Mouse (Mus musculus) megakaryocyte, adult 5-6 weeks (primary cell): ENCODE results near the gene Cep135. TPM values are rescaled to one million over a fixed set of nuclear protein-coding genes. Genes with fewer than 3 reads are reported as not detected.

Experiments used
- ATAC-seq: 2 replicates; pipeline ENCODE4 v1.8.0; 2016; ENCODE audit warnings: mild to moderate bottlenecking, inconsistent platforms; ENCODE audit not compliant: poor library complexity, severe bottlenecking
- total RNA-seq, 2 experiments: library from RNA; stranded (forward) in 1 of 2; stranded (reverse) in 1 of 2; fragments of 153-499, 151-499 nt in 1 of 2; fragments of 221-1000, 200-1000 nt in 1 of 2; gene quantifications; 2 replicates each; pipeline versions ENCODE4 v1.2.3 to v1.2.4; 2015 to 2017

Gene Cep135
- total RNA-seq (2015) (11.0 and 11.2 TPM in 2 replicates), total RNA-seq (2017) (17.6 and 23.2 TPM in 2 replicates)

- ATAC-seq = peak; percentile 96
These were observed at the start of gene Cep135 for GRCm38 (mm10) chr5:76588551-76589283. TSS of gene Cep135 (plus strand) at chr5:76588698.

DNA sequence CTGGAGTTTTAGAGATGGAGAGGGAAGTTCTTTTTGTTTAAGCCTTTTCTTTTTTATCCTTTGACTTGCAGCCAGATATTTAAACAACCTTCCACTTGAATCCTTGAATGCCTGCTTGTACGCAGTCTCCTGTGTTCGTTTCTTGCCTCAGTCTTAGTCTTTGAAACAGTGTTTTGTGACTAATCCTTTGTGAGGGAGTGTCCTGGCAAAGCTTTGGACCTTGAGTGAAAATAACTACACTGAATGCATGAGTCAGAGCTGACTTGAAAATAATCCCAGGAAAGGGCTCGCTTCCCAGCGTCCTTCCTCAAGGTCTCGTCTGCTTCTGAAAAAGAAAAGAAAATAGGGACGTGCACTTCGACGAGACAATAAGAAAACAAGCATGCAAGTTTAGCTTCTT lies 48.3 kb upstream of the Cep135 start:
- no peak for ATAC-seq

GRCm38 (mm10) chr5:76540842-76541241 lies 47.7 kb upstream of the Cep135 start:
- ATAC-seq = no peak

DNA sequence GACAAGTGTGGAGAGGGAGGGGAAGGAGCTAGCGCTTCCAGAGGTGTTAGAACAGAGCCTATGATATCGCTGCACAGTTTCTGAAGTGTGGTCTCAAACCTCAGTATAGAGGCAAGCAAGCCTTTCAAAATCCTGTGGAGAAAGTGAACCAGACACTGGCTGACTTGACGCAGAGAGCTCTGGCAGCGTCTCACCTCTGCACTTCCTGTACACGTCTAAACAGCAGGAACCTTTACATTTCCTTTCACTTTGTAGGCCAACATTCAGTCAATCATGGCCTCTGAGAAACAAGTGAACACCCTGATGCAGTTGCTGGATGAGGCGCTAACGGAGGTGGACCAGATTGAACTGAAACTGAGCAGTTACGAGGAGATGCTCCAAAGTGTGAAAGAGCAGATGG lies 45.3 kb upstream of the Cep135 start:
- ATAC-seq = no peak

DNA sequence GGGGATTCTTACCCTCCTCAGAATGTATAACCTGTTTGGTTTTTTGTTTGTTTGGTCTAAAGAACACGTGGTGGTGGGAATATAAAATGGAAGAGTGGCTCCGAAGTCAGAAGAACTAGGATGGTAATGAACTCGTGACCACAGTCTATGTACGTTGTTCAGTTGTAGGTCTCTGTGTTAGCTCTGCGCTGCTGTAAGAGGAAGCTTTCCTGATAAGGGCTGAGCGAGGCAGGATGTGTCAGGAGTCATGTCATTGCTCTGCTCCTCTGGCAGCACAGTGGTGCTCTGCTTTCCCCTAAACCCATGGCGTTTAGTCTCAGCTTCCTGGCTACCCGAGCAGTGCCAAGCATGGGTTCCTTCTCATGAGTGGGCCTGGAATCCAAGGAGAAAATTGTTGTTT lies 38.1 kb upstream of the Cep135 start:
- no peak for ATAC-seq

- ATAC-seq = peak; percentile 100
These were observed 23.2 kb upstream of the Cep135 start for GRCm38 (mm10) chr5:76565321-76565720.

GRCm38 (mm10) chr5:76574251-76574650 lies 14.2 kb upstream of the Cep135 start:
- no peak for ATAC-seq

- ATAC-seq = no peak
These were observed 11.5 kb upstream of the Cep135 start for GRCm38 (mm10) chr5:76577026-76577425.

DNA sequence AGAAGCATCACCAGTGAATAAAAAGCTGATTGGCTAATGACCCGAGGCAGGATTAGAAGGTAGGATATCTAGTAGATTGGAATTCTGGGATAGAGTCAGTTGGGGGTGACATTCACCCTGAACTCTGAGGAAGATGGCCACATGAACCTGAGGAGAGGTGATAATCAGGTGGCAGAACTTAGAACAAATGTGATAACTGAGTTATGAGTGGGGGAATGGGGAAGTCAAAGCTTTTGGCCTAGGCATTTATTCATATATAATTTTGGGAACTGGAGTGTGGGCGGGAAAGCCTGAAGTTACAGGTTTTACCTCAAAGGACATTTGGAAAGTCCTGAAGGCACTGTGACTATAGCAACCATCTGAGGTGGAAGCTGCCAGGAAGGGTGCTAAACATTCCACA lies 3.1 kb upstream of the Cep135 start:
- no peak for ATAC-seq

DNA sequence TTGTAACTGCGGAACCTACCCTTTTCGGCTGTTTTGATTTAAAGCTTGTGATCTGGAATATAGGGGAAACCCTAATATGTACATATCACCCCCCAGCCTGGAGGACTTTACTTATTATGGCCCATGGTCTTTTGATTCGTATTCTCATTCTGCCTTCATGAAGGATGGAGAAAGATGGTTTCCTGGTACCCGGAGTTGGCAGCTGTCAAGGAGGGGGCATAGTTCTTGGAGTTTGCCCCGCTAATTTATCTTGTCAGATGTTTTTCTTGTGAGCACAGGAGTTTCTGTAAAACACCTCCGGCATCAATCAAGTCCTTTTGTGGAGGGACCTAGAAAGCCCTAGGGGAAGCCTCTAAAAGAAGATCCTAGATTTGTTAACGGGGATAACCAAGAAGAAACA lies 813 bp downstream of the Cep135 start:
- 0 out of 2 replicates have a peak, but pooled peaks have one; percentile 1 for ATAC-seq

DNA sequence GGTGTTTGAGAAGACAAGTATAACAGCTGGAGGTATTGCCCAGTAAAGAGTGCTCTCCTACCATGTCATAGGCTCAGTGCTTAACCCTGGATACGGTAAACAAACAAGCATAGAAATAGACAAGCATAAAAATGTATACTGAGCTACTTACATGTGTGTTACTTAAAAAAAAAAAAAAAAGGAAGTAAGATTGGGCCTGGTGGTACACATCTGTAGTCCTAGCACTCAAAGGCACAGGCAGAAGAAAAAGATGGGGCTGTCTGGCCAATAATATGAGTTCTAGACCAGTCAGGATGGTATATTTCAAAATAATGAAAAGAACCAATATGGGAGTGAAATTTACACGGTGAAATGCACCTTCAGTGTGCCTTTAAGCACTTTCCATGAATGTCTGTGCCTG lies 1.5 kb downstream of the Cep135 start:
- no peak for ATAC-seq

- no peak for ATAC-seq
These were observed 3.4 kb downstream of the Cep135 start for GRCm38 (mm10) chr5:76591885-76592284.

- ATAC-seq = no peak
These were observed 21.3 kb downstream of the Cep135 start for GRCm38 (mm10) chr5:76609702-76610370.

- ATAC-seq = no peak
These were observed 24.5 kb downstream of the Cep135 start for GRCm38 (mm10) chr5:76612867-76613499.

DNA sequence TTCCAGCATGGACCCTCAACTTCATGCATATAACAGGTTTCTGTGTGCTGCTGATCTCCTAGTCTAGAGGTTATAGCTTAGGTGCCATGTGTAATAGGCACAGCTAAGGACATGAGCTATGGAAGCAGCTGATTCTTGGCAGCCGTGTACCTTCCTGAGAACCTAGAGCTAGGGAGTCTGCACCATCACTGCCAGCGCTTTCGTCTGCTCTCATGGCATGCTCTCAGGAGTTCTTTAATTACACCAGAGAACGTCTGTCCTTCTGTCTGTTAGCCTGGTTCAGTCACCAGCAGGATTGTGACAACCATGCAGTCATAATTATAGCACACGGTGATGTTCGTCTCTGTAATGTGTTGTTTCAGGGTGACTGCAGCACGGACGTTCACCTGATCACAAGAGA lies 26.8 kb downstream of the Cep135 start:
- no peak for ATAC-seq

DNA sequence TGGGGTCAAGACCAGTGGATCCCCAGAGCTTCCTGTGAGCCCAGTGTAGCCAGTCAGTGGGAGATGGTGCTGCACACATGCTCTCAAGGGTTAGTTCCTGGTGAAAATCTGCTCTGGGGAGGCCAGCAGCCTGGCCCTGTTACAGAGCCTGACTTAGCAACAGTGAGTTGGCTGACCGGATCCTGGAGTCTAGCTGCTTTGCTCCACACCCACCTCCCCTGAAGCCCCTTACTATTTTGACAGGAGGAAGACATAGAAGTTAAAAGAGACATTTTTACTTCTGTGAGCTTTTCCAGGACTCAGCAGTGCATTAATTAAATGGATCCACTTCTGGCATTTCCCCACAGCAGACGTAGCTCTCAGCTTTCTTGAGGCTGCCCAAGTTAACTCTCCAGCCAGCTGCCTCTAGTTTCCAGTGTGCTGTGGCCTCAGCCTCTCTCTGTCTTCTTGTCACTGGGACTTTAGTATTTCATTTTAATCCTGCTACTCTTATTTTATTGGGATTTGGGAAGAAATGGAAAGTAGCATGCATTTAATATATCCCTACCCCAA lies 27.8 kb downstream of the Cep135 start:
- ATAC-seq = no peak

- no peak for ATAC-seq
These were observed 30.3 kb downstream of the Cep135 start for GRCm38 (mm10) chr5:76618750-76619149.

DNA sequence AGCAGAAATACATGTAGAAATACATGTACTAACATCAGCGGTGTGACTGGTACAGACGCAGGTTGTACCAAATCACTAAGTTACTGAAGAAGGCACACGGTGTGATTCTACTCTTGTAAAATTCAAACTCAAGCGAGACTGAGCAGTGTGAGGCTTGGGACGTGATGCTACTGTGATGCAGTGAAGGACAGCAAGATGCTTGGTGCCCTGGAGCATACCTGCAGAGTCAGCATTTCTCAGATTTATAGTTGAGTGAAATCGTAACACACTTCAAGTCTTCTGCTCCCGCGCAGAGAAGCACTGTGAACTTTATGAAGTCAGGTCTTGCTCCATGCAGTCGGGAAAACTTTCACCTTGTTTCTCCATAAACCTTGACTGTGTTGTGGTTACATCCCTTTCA lies 35.3 kb downstream of the Cep135 start:
- ATAC-seq = no peak

- no peak for ATAC-seq
These were observed 39.3 kb downstream of the Cep135 start for GRCm38 (mm10) chr5:76627770-76628169.

DNA sequence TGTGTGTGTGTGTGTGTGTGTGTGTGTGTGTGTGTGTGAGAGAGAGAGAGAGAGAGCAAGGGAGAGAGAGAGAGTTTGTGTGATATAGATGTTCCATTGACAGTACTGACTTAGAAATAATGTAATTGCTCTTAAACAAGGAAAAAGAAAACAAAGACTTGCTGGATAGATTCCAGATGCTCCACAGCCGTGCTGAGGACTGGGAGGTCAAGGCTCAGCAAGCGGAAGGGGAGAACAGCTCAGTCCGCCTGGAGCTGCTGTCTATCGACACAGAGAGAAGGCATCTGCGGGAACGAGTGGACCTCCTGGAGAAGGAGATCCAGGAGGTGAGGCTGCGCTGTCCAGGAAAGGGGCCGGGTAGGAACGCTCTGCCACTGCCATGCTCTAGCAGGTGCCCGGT lies 45.5 kb downstream of the Cep135 start:
- no peak for ATAC-seq

GRCm38 (mm10) chr5:76635592-76635991 lies 47.1 kb downstream of the Cep135 start:
- ATAC-seq = no peak

- no peak for ATAC-seq
These were observed 53.6 kb downstream of the Cep135 start for GRCm38 (mm10) chr5:76642076-76642475.
